Mouse (Mus musculus) ES-Bruce4 (cell line): ENCODE results near the gene Lrrc57. TPM values are rescaled to one million over a fixed set of nuclear protein-coding genes. Genes with fewer than 3 reads are reported as not detected.

Experiments
- H3K27ac ChIP-seq: 2 replicates; pipeline ENCODE4 v1.5.1; 2012; ENCODE audit warnings: low read length, inconsistent platforms; ENCODE audit not compliant: insufficient read depth
- H3K27me3 ChIP-seq: 2 replicates; pipeline ENCODE4 v1.6.1; 2012; ENCODE audit warnings: mild to moderate bottlenecking, low read length, inconsistent platforms; ENCODE audit not compliant: control insufficient read depth, poor library complexity, insufficient read depth, severe bottlenecking
- H3K36me3 ChIP-seq: 2 replicates; pipeline ENCODE4 v1.6.1; 2012; ENCODE audit warnings: inconsistent platforms, mild to moderate bottlenecking, low read length, moderate library complexity; ENCODE audit not compliant: control insufficient read depth, poor library complexity, insufficient read depth, severe bottlenecking
- H3K4me1 ChIP-seq: one replicate; pipeline ENCODE4 v1.8.1; 2011; ENCODE audit warnings: low read length; ENCODE audit not compliant: control insufficient read depth, insufficient read depth
- H3K4me3 ChIP-seq: 2 replicates; pipeline ENCODE4 v1.5.1; 2011; ENCODE audit warnings: low read depth, mild to moderate bottlenecking, low read length
- H3K9ac ChIP-seq: 2 replicates; pipeline ENCODE4 v1.6.1; 2012; ENCODE audit warnings: low read depth, mild to moderate bottlenecking, inconsistent platforms; ENCODE audit not compliant: poor library complexity, severe bottlenecking
- H3K9me3 ChIP-seq: replicated peaks from 2 replicates; pipeline ENCODE4 v1.6.1; 2012; ENCODE audit warnings: mild to moderate bottlenecking, low read length, inconsistent platforms; ENCODE audit not compliant: control insufficient read depth, poor library complexity, insufficient read depth, severe bottlenecking
- CTCF ChIP-seq: IDR thresholded peaks from one replicate; pipeline ENCODE4 v1.8.1; 2011; ENCODE audit warnings: low read depth, low read length
- EP300 ChIP-seq: IDR thresholded peaks from 2 replicates; pipeline ENCODE4 v1.6.1; 2011; ENCODE audit warnings: low read depth, low read length; ENCODE audit not compliant: insufficient read depth
- POLR2A ChIP-seq: IDR thresholded peaks from one replicate; pipeline ENCODE4 v1.8.1; 2011; ENCODE audit warnings: low read length; ENCODE audit not compliant: insufficient read depth
- polyA plus RNA-seq: library from polyadenylated mRNA; stranded (reverse); fragments of >200 nt; gene quantifications from 2 replicates; pipeline ENCODE4 v1.2.4, GENCODE M21; 2011; ENCODE audit warnings: low read depth; ENCODE audit not compliant: missing spikeins, insufficient read depth, insufficient read length

Lrrc57 gene
- polyA plus RNA-seq, 1 experiment, result 18.7 TPM

DNA sequence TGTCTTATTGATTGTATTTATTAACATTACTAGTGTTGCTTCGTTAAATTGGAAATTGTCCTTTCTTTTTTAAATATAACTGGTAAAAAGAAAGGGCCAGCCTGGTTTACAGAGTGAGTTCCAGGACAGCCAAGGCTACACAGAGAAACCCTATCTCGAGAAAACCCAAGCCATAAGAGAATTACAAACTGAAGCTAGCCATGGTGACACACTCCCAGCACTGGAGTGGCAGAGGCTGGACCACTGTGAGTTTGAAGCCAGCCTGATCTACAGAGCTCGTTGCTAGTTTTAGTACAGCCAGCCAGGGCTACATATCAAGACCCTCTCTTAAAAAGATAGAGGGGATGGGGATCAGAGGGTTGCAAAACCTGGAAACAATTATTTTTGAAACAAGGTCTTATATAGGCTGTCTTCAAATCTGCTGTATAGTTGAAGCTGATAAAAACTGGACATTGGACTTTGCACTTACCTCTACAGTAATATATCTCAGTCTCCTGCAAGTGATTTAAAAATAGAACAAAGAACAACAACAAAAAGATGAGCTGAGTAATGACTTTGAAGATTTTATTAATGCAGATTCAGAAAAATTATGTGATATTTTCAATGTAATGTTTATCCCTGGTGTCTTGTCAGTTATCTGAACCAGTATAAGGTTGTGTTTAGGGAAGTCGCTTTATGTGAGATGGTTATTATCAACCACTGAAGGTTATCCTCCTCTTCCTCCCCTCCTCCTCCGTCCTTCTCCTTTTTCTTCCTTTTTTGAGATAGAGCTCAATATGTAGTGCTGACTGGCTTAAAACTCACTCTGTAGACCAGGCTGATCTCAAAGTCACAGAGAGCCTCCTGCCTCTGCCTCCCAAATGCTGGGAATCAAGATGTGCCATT, 7.2 kb upstream of the Lrrc57 start:
- Histone ChIP-seq H3K4me3 (no peak overlapping the region), H3K36me3 (peaks cover 40% of the 10 kb centered on the region), H3K27me3 (no peaks in the 10 kb centered on the region), H3K27ac (no peak overlapping the region), H3K9ac (no peak overlapping the region), H3K4me1 (no peaks in the 10 kb centered on the region), H3K9me3 (no peaks in the 10 kb centered on the region)
- TF ChIP-seq EP300 (no peak), POLR2A (no peak), CTCF (no peak)

DNA sequence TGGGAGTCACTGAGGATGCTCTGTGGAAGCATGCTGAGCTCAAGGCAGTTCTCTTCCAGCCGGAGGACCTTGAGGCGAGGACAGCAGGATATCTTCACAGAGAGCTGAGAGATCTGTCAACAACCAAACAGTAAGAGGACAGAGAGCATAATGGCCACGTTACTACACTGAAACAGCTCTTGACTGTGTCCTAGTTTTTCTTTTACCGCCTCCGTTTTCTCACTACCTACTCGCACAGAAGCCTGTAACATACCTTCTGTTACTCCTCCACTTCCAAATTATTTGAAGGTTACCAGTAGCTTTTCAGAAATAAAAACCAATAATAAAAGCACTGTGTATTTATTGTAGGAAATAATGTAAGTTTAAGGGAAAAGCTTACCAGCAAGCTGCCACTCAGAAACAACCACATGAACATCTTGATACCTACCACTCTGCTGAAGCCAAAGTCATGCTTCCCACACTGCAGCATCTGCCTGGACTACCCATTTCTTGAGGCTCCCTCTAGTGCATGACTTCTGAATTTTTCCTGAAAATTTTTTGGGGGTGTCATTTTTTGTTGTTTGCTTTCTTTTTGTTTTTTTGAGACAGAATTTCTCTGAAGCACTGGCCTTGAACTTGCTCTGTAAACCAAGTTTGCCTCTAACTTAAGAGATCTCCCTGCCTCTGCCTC, 3.2 kb downstream of the Lrrc57 start:
- H3K9me3 ChIP-seq, result no peaks in the 10 kb centered on the region
- no peak for TF ChIP-seq POLR2A
- no peak for TF ChIP-seq CTCF
- no peak for TF ChIP-seq EP300
- no peaks in the 10 kb centered on the region for H3K27me3 ChIP-seq
- H3K36me3 ChIP-seq, result no peaks in the 10 kb centered on the region; the same call in 1 of the 2 replicates
- H3K27ac ChIP-seq, result no peak overlapping the region
- H3K4me1 ChIP-seq, result no peaks in the 10 kb centered on the region
- no peak overlapping the region for H3K4me3 ChIP-seq
- no peak overlapping the region for H3K9ac ChIP-seq

DNA sequence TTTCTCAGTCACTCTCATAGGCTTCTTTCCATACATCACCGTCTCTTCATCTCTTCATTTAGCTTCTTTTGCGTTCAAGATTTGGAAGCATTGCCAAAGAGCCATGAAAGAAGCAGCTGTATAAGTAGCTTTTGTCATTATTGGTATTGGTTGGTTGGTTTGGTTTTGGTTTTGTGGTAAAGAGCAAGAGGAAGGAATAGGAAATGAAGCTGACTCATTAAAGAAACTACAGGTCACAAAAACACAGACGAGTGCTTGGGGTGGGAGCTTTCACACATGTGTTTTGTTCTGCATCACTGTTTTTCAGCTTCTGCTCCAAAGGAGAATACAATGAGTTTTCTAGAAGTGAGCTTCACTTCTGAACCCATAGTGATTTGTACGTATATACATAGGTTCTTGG, 9.8 kb downstream of the Lrrc57 start:
- peaks cover 10% of the 10 kb centered on the region for H3K36me3 ChIP-seq
- H3K4me1 ChIP-seq, result no peaks in the 10 kb centered on the region
- TF ChIP-seq CTCF (no peak), POLR2A (no peak), EP300 (no peak)
- H3K9ac ChIP-seq, result no peak overlapping the region
- H3K27ac ChIP-seq, result no peak overlapping the region
- no peaks in the 10 kb centered on the region for H3K9me3 ChIP-seq
- H3K4me3 ChIP-seq, result no peak overlapping the region
- no peaks in the 10 kb centered on the region for H3K27me3 ChIP-seq

DNA sequence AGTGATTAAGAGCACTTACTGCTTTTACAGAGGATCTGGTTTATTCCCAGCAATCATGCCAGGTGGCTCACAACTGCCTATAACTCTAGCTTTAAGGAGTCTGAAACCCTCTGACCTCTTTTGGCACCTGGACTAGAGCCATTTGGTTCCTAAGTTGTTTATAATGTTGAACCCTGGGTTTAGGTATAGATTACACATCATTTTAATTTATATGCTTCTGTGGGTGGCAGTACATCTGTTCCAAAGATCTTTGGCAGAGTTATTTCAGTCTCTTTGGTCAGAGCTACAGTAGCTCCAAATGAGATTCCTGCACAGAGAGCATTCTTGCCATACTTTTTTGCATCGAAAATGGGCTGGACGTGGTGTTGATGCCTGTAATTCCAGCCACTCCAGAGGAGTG, 11.6 kb downstream of the Lrrc57 start:
- Histone ChIP-seq H3K9ac (no peak overlapping the region), H3K9me3 (no peaks in the 10 kb centered on the region), H3K4me3 (no peak overlapping the region), H3K36me3 (peaks cover 12% of the 10 kb centered on the region), H3K4me1 (no peaks in the 10 kb centered on the region), H3K27me3 (no peaks in the 10 kb centered on the region), H3K27ac (no peak overlapping the region)
- TF ChIP-seq POLR2A (no peak), EP300 (no peak), CTCF (no peak)

DNA sequence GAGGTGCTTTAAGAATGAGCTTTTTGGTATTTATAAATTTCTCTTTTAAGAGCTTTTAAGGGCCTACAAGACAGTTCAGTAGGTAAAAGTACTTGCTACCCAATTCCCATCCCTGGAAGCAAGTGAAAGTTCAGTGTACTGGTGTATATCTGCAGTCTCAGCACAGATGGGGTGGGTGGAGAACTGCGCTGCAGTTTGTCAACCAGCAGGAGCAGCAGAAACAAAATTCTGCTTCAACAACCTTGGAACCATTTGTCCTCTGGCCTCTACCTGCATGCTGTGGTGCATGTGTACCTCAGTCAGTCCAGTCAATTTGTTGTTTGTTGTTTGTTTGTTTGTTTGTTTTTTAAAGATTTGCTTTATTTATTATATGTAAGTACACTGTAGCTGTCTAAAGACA, 17.1 kb downstream of the Lrrc57 start:
- no peaks in the 10 kb centered on the region for H3K9me3 ChIP-seq
- TF ChIP-seq POLR2A (no peak), EP300 (no peak), CTCF (no peak)
- no peak overlapping the region for H3K9ac ChIP-seq
- H3K36me3 ChIP-seq, result peaks cover 8% of the 10 kb centered on the region
- no peak overlapping the region for H3K4me3 ChIP-seq
- H3K27me3 ChIP-seq, result no peaks in the 10 kb centered on the region
- no peaks in the 10 kb centered on the region for H3K4me1 ChIP-seq
- H3K27ac ChIP-seq, result no peak overlapping the region

DNA sequence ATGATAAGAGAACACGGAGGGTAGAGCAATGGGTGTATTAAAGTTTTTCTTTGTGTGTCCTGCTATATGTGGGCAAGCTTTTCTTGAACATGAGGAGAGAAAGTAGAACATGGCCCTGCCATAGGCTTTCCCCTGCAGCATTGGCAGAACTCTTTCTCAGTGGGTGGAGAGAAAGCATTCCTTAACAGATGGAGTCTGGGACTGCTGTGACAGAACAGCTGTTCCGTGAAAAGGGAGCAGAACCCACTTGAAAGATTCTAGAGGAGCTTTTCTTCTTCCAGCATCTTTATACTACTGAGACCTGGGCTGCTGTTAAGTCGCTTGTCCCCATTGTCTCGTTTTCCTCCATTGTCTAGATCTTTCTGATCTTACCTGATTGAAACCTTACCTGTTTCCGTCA, 19.6 kb downstream of the Lrrc57 start:
- Histone ChIP-seq H3K4me3 (no peak overlapping the region), H3K9ac (no peak overlapping the region), H3K27me3 (no peaks in the 10 kb centered on the region), H3K27ac (no peak overlapping the region), H3K36me3 (peaks cover 6% of the 10 kb centered on the region; the same call in 1 of the 2 replicates), H3K4me1 (no peaks in the 10 kb centered on the region), H3K9me3 (no peaks in the 10 kb centered on the region)
- TF ChIP-seq POLR2A (no peak), EP300 (no peak), CTCF (no peak)
